Mouse (Mus musculus) forebrain, embryonic 11.5 days (tissue): ENCODE measurements around the gene Hck. TPM values are rescaled to one million over a fixed set of nuclear protein-coding genes. Genes with fewer than 3 reads are reported as not detected.

Source experiments
- ATAC-seq: fragments of 200-750 bp; cut with Nextera tagmentation; replicated peaks from 2 replicates; pipeline ENCODE4 v1.8.0; 2017; ENCODE audit warnings: moderate TSS enrichment; ENCODE audit not compliant: low FRiP score
- DNase-seq: peaks from one replicate; pipeline ENCODE4 v3.0.0-alpha.2; 2017; ENCODE audit warnings: low spot score
- H3K27ac ChIP-seq: fragments of 300-500 bp; sonication (generic); 2 replicates; pipeline ENCODE4 v1.5.1; 2014; ENCODE audit warnings: low read depth, low read length
- H3K27me3 ChIP-seq: fragments of 300-500 bp; sonication (generic); 2 replicates; pipeline ENCODE4 v1.6.1; 2014; ENCODE audit warnings: mild to moderate bottlenecking, low read length, mixed read lengths; ENCODE audit not compliant: control insufficient read depth, insufficient read depth
- H3K36me3 ChIP-seq: fragments of 300-500 bp; sonication (generic); 2 replicates; pipeline ENCODE4 v1.6.1; 2014; ENCODE audit warnings: mild to moderate bottlenecking, low read length, moderate library complexity, mixed read lengths; ENCODE audit not compliant: control insufficient read depth, insufficient read depth
- H3K4me1 ChIP-seq: fragments of 300-500 bp; sonication (generic); replicated peaks from 2 replicates; pipeline ENCODE4 v1.6.1; 2014; ENCODE audit warnings: low read length, mixed read lengths; ENCODE audit not compliant: control insufficient read depth, insufficient read depth
- H3K4me2 ChIP-seq: fragments of 300-500 bp; sonication (generic); 2 replicates; pipeline ENCODE4 v1.6.1; 2014; ENCODE audit warnings: low read depth, mild to moderate bottlenecking, low read length, moderate library complexity, mixed read lengths; ENCODE audit not compliant: severe bottlenecking
- H3K4me3 ChIP-seq: fragments of 300-500 bp; sonication (generic); 2 replicates; pipeline ENCODE4 v1.5.1; 2014; ENCODE audit warnings: low read depth, low read length
- H3K9ac ChIP-seq: fragments of 300-500 bp; sonication (generic); 2 replicates; pipeline ENCODE4 v1.6.1; 2014; ENCODE audit warnings: low read length
- H3K9me3 ChIP-seq: fragments of 300-500 bp; sonication (generic); 2 replicates; pipeline ENCODE4 v1.6.1; 2016; ENCODE audit warnings: low read length, mixed read lengths; ENCODE audit not compliant: control insufficient read depth
- WGBS: fragments of 180-500 bp; shearing (Covaris S2); extraction: QIAGEN DNeasy Blood & Tissue Kit; methylation state at CpG from one replicate; pipeline ENCODE4 v1.1.7; 2014; 5-methylcytosine and 5-hydroxymethylcytosine counted together
- polyA plus RNA-seq: library from polyadenylated mRNA; unstranded; fragments of >200 nt; fragmentation: Nextera tagmentation; extraction: Ambion mirVana; gene quantifications from 2 replicates; pipeline ENCODE4 v1.2.1, GENCODE M21; 2014

The Hck gene
- 1.8 TPM in 2 replicates for polyA plus RNA-seq

DNA sequence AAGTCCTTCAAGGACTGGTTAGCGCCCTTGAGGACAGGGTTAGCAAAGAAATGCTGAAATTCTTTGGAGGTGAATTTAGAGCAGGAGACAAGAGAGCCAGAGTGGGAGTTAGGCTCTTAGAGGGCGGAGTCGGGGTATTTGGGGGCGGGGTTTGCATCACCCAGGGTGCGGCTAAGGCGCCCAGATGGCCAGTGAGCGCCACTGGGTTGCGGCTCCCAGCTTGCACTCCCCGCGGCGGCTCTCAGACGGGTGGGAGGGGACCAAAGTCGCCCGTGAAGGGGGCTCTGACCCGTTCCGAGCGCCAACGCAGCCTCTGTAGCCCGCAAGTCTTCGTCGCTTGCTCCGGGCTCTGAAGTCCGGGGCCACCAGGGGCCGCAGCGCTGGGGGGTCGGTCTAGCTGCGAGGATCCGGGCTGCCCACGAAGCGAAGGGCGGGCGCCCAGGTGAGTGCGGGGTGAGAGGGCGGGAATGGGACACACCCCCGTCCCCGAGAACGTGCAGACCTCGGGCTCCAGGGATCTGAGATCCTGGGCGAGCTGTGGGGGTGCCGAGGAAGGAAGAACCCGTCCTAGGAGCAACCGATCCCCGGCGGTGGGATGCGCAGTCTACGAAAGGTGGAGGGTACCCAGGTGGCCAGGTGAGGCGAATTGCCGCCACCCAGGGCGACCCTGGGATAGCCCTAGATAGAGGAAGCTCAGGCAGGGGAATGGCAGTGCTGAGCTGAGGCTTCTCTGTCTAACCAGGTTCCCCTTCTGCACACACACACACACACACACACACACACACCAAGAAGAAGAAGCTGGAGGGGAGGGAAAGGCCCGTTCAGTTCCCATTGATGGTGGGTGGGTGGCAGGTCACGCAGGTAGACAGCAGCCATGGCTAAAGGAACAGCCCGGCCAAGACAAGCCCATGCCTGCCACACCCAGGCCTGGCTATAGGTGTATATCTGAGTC, at the start of gene Hck:
Hck (plus strand) TSS at position 156 of the 952 bp plus-strand sequence.
- no peaks in the 10 kb centered on the region for H3K9me3 ChIP-seq
- no peak within 1 kb of the TSS for H3K27ac ChIP-seq
- whole genome bisulfite sequencing = 4% methylated on average over 46 of the region's 52 CpGs
- no peaks in the 10 kb centered on the region for H3K36me3 ChIP-seq
- peak within 1 kb of the TSS; percentile 45; the same call in 1 of the 2 replicates for H3K9ac ChIP-seq
- H3K4me2 ChIP-seq = peak within 1 kb of the TSS; percentile 71
- H3K4me1 ChIP-seq = peaks cover 5% of the 10 kb centered on the region
- 0 out of 2 replicates have a peak, but pooled peaks have one; percentile 30 for ATAC-seq
- peak within 1 kb of the TSS; percentile 36 for H3K4me3 ChIP-seq
- peak; percentile 65 for DNase-seq
- peaks cover 31% of the 10 kb centered on the region for H3K27me3 ChIP-seq

DNA sequence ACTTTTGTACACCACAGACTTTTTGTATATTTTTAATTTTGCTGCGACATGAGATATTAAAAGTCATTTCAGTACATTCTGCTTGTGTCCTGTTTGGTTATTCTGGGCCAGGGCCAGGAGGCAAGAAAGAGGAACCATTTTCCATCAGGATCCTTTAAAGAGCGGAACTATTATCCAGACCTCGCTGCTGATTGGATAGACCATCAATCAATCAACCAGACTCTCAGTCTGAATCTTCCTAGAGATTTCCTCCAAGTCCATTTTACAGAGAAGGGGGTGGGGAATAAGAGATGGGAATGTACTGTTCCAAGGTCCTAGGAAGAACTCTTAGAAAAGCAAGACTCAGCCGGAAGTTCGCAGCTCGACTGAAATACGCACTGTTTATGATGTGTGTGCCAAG, 48.1 kb upstream of the Hck start:
- Histone ChIP-seq H3K27ac (no peak overlapping the region), H3K36me3 (no peaks in the 10 kb centered on the region)
- WGBS = 87% methylated on average over 7 of the region's 7 CpGs

GRCm38 (mm10) chr2:153063394-153063793, 44.9 kb upstream of the Hck start:
- Histone ChIP-seq H3K9me3 (no peaks in the 10 kb centered on the region), H3K27ac (no peak overlapping the region), H3K4me3 (no peak overlapping the region), H3K4me1 (no peaks in the 10 kb centered on the region), H3K9ac (no peak overlapping the region), H3K4me2 (no peak overlapping the region), H3K36me3 (no peaks in the 10 kb centered on the region), H3K27me3 (peaks cover 4% of the 10 kb centered on the region; the same call in 1 of the 2 replicates)
- ATAC-seq (no peak), DNase-seq (no peak)
- WGBS = 55% methylated on average over 3 of the region's 3 CpGs

More for the DNA sequence above, 48.1 kb upstream of the Hck start:
- H3K4me1 ChIP-seq = no peaks in the 10 kb centered on the region
- ATAC-seq (no peak), DNase-seq (no peak)
- no peak overlapping the region for H3K4me2 ChIP-seq
- no peak overlapping the region for H3K9ac ChIP-seq
- no peaks in the 10 kb centered on the region for H3K9me3 ChIP-seq
- H3K4me3 ChIP-seq = no peak overlapping the region
- no peaks in the 10 kb centered on the region for H3K27me3 ChIP-seq

DNA sequence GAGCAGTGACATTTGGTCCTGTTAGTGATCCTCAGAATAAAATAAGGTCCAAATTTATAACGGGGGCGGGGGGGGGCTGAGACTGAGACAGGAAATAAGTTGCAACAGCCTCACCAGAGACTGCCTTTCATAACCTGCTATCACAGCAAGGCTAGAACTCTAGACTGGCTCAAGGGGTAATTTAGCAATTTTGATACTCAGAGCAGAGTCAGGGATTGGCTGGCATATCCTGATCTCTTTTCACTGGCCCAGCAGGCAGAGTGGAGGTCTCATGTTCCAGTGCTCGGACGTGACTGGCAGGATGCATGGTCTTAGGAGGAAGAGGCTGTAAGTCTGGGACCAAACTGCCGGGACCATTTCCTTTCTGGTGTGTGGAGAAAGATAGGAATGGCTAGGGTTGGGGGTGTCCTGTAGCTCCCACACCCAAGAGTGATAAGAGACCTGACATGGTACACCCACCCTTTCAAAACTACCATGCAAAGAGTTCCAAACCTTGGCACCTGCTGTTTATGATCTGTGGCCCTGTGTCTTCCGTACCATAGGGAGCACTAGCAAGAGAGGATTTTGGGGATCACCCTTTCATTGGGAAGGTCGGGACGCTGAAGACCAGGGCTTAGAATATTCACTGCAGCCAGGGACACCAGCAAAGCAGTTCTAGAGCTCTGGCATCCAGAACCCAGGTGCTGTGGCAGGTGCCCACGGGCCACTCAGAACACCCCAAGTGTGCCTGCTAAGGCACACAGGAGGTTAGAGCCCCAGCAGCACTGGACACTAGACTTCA, 43.9 kb upstream of the Hck start:
- ATAC-seq = no peak
- Histone ChIP-seq H3K9ac (no peak overlapping the region), H3K4me1 (no peaks in the 10 kb centered on the region), H3K4me2 (no peak overlapping the region), H3K27me3 (peaks cover 4% of the 10 kb centered on the region; the same call in 1 of the 2 replicates), H3K36me3 (no peaks in the 10 kb centered on the region), H3K4me3 (no peak overlapping the region), H3K27ac (no peak overlapping the region), H3K9me3 (no peaks in the 10 kb centered on the region)
- DNase-seq = no peak
- WGBS = 78% methylated on average over 9 of the region's 9 CpGs

- ATAC-seq = no peak
- Histone ChIP-seq H3K9me3 (no peaks in the 10 kb centered on the region), H3K36me3 (no peaks in the 10 kb centered on the region), H3K9ac (no peak within 1 kb of the TSS), H3K4me3 (no peak within 1 kb of the TSS), H3K4me1 (no peaks in the 10 kb centered on the region), H3K4me2 (no peak within 1 kb of the TSS), H3K27ac (no peak within 1 kb of the TSS), H3K27me3 (peaks cover 14% of the 10 kb centered on the region)
- DNase-seq = no peak
- WGBS = 56% methylated on average over 12 of the region's 12 CpGs
Measured at GRCm38 (mm10) chr2:153065747-153066508, 42.3 kb upstream of the Hck start, which contains the start of gene Ccm2l. Ccm2l (plus strand) TSS chr2:153065955.

- peaks cover 24% of the 10 kb centered on the region for H3K27me3 ChIP-seq
- H3K27ac ChIP-seq = no peak overlapping the region
- no peak overlapping the region for H3K4me3 ChIP-seq
- H3K9ac ChIP-seq = no peak overlapping the region
- no peak for DNase-seq
- H3K36me3 ChIP-seq = no peaks in the 10 kb centered on the region
- H3K4me2 ChIP-seq = no peak overlapping the region
- ATAC-seq = no peak
- no peaks in the 10 kb centered on the region for H3K9me3 ChIP-seq
- 46% methylated on average over 6 of the region's 6 CpGs for WGBS
- peaks cover 4% of the 10 kb centered on the region; the same call in 1 of the 2 replicates for H3K4me1 ChIP-seq
Measured at GRCm38 (mm10) chr2:153066991-153067390, 41.3 kb upstream of the Hck start.

DNA sequence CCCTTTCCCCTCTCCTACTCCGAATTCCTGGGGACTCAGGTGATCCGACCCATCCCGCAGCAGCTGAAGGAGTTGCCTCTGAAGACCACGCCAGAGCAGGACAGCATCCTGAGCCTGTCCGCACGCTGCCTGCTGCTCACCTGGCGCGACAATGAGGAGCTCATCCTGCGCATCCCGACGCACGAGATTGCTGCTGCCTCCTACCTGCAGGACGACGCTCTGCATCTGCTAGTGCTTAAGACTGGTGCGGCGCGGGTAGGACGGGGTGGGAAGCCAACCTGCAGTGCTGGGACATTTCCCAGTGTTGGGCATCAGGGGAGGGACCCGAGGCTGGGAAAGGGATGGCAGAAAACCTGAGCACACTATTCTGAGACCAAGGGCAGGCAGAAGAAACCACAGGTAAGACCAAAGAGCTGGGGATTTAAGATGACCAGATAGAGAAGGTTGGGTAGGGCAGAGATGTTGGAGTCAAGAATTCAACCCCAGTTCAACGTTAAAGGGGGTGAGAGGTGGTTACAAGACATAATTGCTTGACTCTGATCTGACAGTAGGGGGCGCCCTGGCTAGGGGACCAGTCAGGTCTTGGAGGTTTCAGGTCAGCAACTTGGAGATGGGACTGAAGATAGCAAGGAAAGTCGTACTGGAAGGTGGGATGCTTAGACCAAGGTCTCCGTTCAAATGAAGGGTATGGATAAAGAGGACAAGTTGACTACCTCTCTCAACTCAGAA, 37.3 kb upstream of the Hck start:
- Histone ChIP-seq H3K36me3 (no peaks in the 10 kb centered on the region), H3K9ac (no peak overlapping the region), H3K27ac (no peak overlapping the region), H3K4me2 (no peak overlapping the region), H3K4me3 (no peak overlapping the region), H3K27me3 (peaks cover 35% of the 10 kb centered on the region), H3K9me3 (no peaks in the 10 kb centered on the region), H3K4me1 (peaks cover 4% of the 10 kb centered on the region; the same call in 1 of the 2 replicates)
- no peak for ATAC-seq
- peak; percentile 60 for DNase-seq
- 6% methylated on average over 23 of the region's 23 CpGs for WGBS
